Mouse (Mus musculus) cerebellum, adult 11 months (tissue): Measurements from ENCODE around the gene Tenm4.

Experiments used
- DNase-seq: peaks from one replicate; pipeline ENCODE4 v3.0.0; 2022

Gene Tenm4

DNA sequence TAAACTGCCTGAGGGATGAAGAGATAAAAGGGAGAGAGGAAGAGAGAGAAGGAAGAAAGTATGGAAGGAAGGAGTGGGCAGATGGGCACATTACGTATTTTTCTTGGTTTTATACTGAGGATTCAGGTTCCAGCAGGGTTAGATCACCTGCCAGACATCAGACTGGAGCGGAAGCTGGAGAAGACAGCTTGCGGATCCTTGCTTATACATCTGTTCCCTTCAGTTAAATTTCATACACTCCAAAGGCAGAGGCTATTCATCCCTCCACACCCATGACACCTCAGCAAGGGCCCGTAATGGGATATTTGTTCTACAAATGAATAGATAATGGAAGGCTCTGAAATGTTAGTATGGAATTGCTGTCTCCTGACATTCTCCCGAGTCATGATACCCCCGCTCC lies 655.6 kb downstream of the Tenm4 start:
- DNase-seq: no peak

DNA sequence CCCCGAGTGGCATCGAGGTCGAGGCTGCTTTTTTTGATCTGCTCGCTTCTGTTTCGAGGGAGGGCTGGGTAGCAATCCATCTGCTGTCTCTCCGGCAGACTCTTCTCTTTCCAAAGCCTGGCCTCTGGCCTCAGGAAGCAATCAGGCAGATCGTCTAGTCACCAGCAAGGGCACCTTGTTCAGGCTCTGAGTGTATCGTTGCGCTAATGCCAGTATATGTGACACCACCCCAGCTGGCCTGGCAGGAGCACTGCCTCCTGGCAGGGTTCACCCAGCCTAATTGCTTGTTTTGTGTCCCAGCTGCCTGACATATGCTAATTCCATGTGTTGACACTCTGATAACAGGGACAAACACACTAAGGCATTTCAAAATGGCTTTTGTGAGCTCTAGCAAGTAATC lies 661.5 kb downstream of the Tenm4 start:
- DNase-seq: no peak

GRCm38 (mm10) chr7:96833012-96833411 lies 662.0 kb downstream of the Tenm4 start:
- DNase-seq: no peak

- DNase-seq: no peak
Measured at GRCm38 (mm10) chr7:96834681-96835289, 663.7 kb downstream of the Tenm4 start.

DNA sequence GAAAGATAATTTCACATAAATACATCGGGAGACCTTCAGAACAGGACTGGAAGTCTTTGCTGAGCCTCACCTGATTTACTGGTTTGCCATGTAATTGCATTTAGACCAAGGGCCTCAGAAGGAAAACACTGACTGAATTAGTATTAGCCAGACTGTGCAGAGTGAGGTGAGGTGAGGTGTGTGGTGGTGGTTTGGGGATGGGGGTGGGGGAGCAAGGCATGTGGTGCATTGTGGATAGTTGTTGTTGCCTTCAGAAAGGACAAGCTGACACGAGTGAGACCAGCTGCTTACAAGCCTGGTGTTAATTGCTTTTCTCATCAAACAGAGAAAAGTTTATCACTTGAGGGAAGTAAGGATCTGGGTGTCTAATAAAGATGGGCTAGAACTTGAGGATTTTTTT lies 664.3 kb downstream of the Tenm4 start:
- no peak for DNase-seq

DNA sequence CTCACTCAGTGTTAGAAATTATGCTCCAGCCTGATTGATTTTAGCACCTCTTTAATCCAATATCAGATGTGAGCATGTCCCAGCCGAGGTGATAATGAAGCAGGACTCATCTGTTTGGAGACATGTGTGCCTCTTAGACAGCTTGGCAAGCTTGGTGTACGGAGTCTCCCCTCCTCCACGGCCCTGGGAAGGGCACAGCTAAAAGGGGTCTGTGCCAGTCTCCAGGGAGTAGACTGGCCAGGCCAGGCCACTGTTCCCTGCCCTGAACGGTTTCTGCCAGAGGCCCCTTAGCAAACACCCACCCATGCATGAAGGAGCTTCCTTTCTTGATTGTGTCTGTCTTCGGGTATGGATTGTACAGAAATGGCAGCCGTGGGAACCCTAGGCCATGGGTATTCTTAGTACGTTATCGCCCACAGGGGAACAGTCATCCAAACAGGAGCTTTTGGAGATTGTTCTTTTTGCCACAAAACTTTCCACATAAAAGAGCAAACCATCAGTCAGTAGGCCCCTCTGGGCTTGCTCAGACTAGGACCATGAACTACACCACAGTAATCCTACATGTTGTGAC lies 667.3 kb downstream of the Tenm4 start:
- DNase-seq: no peak

DNA sequence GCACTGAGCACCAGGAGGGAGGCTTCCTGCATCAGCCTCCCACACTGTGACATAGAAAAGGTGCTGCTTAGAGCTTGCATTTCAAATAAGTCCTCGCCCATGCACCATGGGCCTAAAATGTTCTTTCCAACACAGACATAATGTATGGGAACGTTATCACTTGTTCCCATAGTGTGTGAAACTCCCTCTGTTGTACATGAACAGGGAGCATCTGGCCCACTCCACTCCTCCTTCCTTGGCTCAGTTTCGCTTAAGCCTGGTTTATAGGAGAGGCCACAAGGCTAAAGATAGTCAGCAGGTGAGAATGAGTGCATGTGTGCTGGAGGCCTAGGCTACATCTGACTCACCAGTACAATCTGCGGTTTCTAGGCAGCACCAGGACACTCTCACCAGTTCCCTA lies 667.9 kb downstream of the Tenm4 start:
- DNase-seq: no peak

GRCm38 (mm10) chr7:96839586-96839985 lies 668.5 kb downstream of the Tenm4 start:
- DNase-seq: no peak

DNA sequence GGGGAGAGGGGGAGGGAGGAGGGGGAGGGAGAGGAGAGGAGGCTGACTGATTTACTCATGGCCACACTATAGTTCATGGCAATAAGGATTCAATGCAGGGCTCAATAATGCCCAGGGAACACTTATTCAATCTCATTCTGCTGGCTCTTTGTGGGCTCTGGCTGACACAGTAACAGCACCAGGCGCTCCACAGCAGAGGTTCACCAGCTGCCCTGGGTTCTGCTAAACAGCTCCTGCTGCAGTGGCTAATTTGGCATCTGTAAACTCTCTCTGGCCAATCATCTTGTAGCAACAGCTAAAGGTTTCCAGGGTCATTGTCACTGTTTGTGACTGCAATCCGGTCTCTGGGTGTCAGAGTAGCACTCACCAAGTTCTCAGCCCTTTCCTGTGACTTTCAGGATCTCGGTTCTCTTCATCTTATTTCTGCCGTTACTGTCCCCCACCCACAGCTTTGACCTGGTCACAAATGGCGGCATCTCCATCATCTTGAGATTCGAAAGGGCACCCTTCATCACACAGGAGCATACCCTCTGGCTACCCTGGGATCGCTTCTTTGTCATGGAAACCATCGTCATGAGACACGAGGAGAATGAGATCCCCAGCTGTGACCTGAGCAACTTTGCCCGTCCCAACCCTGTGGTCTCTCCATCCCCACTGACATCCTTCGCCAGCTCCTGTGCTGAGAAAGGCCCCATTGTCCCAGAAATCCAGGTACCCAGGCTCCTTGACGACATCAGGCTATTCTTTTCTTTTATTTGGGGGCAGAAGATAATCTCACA lies 671.6 kb downstream of the Tenm4 start:
- DNase-seq: no peak

GRCm38 (mm10) chr7:96844104-96844894 lies 673.3 kb downstream of the Tenm4 start:
- no peak for DNase-seq

DNA sequence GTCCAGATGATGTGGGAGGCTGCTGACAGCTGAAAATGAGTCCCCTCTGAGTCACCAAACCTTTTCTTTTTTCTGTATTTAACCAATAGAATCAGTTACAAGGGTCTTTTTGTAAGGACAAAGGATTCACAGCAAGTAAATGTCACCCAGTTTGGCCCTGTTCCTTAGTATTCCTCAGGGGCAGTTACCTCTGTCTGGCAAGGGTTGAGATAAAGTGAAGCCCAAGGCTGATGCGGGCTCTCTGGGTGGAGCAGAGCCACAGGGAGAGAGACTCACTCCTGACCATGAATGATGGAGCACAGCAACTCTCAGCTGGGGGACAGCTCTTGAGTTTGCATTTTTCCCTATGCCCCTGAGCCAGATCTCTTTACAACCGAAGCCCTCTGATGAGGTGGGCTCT lies 681.7 kb downstream of the Tenm4 start:
- no peak for DNase-seq

DNA sequence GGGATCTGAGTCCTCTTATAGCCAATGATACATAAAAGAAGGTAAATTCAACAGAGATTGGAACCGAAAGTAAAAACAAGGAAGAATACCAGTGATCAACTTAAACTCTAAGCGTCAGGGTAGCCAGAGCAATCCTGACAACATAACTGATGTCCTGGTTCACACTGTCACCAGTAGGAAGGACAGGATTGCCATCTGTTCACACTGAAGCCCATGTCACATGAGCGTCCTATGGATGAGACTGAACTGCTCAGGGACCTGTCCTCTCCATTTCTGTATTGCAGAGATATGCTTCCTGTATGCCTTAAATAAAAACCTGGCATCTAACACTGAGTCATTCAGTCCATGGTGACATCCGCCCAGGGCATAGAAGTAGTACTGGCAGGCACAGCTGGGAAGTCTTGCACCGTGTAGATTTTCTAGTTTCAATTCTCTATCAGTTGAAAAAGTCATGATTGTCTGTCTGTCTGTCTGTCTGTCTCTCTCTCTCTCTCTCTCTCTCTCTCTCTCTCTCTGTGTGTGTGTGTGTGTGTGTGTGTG lies 684.9 kb downstream of the Tenm4 start:
- DNase-seq: no peak

DNA sequence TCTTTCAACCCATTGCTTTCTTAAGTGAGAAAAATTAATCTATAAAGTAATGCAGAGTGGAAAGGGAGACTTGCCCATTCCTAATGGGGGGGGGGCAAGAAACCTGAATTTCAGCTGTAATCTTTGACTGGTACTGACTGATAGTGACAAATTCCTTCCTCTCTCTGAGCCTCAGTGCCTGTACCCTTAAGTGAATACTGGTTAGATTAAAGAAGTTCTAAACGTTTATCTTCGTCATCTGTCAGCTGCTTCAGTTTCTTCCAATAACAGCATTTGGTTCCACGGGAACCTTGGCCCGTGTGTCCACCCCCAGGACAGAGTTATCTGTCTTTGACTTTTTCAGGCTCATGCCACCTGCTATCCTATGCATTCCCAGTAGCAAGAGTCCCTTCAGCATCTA lies 685.5 kb downstream of the Tenm4 start:
- DNase-seq: no peak

- DNase-seq: no peak
Measured at GRCm38 (mm10) chr7:96859077-96859476, 688.0 kb downstream of the Tenm4 start.

- no peak for DNase-seq
Measured at GRCm38 (mm10) chr7:96859684-96860083, 688.6 kb downstream of the Tenm4 start.

GRCm38 (mm10) chr7:96860650-96861049 lies 689.6 kb downstream of the Tenm4 start:
- no peak for DNase-seq

- DNase-seq: no peak
Measured at GRCm38 (mm10) chr7:96864894-96865722, 694.1 kb downstream of the Tenm4 start.

GRCm38 (mm10) chr7:96869079-96869810 lies 698.2 kb downstream of the Tenm4 start:
- DNase-seq: peak; percentile 69

DNA sequence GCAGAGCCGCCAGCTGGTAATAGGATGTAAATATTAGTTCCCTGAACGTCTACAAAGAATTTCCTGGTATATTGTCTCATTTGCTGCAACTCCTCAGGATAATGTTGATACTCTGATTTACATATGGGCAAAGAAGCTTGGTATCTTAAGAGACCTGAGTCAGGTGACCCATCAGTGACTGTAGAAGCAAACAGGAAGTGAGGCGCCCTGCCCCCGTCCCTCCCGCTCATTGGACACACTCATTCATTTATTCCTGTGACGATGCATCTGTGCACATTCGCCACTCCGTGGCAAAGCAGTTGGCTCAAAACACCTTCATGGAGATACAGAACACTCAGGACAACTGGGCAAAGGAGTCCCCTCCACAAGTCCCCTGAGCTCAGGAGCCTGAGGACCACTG lies 699.4 kb downstream of the Tenm4 start:
- no peak for DNase-seq

- DNase-seq: no peak
Measured at GRCm38 (mm10) chr7:96871031-96871430, 700.0 kb downstream of the Tenm4 start.

DNA sequence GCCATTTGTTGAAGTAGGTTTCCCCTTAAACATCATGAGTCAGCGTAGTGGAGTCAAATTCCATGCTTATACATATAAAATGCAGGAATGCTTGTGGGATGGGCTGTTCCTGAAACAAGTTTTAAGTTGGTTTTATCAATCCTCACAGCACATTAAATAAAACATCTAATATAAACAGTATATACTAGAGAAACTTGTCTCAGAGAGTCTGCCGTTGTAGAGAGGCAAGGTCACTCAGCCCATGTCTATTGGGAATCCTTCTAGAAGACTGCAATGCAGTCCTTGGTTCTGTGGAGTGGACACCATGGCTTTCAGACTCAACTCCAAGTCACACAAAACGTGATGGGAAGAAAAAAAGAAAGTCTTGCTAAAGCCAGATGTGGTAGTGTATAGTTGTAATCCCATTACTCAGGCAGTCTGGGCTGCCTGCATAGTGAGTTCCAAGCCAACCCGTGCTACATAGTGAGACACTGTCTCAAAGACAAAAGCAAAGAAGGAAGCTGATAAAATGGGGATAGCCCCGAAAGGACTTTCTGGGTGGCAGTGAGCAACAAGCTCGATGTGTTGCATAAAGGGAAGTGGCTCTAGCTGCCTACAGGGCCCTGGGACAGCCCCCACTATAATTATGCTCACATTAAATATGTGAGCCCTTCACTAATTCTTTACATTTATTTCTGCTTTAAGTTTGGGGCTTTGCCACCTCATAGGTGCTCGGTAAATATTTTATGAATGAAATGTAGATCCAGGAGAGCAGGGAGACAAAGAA lies 707.6 kb downstream of the Tenm4 start:
- DNase-seq: no peak
